Mouse (Mus musculus) hindlimb bud, embryonic 11.5 days (tissue): ENCODE results near the gene Gm43951.
A peak's percentile ranks its signal among the peaks of the same experiment; 100 is the strongest.

Source experiments
- DNase-seq: peaks from one replicate; pipeline ENCODE4 v3.0.0-alpha.2; 2012; ENCODE audit warnings: low read depth, low spot score; ENCODE audit errors: extremely low spot score

The Gm43951 gene

GRCm38 (mm10) chr11:72206341-72207203, at the start of gene Gm43951:
TSS of gene Gm43951 (minus strand) at chr11:72206840.
- no peak for DNase-seq

- no peak for DNase-seq
These were observed 49.8 kb upstream of the Gm43951 start for GRCm38 (mm10) chr11:72256441-72256840.

- no peak for DNase-seq
These were observed 49.0 kb upstream of the Gm43951 start for GRCm38 (mm10) chr11:72255629-72256028.

GRCm38 (mm10) chr11:72245196-72245753, 38.6 kb upstream of the Gm43951 start:
- DNase-seq, result no peak

GRCm38 (mm10) chr11:72240062-72240860, 33.6 kb upstream of the Gm43951 start:
- DNase-seq, result no peak

- no peak for DNase-seq
These were observed 27.4 kb upstream of the Gm43951 start for GRCm38 (mm10) chr11:72234013-72234412.

- DNase-seq, result no peak
These were observed 26.4 kb upstream of the Gm43951 start for GRCm38 (mm10) chr11:72232991-72233390.

GRCm38 (mm10) chr11:72232068-72232467, 25.4 kb upstream of the Gm43951 start:
- no peak for DNase-seq

- DNase-seq, result no peak
These were observed 21.9 kb upstream of the Gm43951 start for GRCm38 (mm10) chr11:72228513-72228912.

- no peak for DNase-seq
These were observed 20.3 kb upstream of the Gm43951 start for GRCm38 (mm10) chr11:72226901-72227300.

- DNase-seq, result no peak
These were observed 19.6 kb upstream of the Gm43951 start for GRCm38 (mm10) chr11:72226020-72226791.

- peak; percentile 47 for DNase-seq
These were observed 18.2 kb upstream of the Gm43951 start for GRCm38 (mm10) chr11:72224865-72225264.

- no peak for DNase-seq
These were observed 16.8 kb upstream of the Gm43951 start for GRCm38 (mm10) chr11:72223414-72223813.

- DNase-seq, result peak; percentile 44
These were observed 14.6 kb upstream of the Gm43951 start for GRCm38 (mm10) chr11:72221278-72221677.

GRCm38 (mm10) chr11:72217116-72217515, 10.5 kb upstream of the Gm43951 start:
- DNase-seq, result no peak

GRCm38 (mm10) chr11:72215410-72215797, 8.8 kb upstream of the Gm43951 start, which contains the start of gene Med31:
TSS of gene Med31 (minus strand) at chr11:72215592.
- DNase-seq, result no peak

- peak; percentile 92 for DNase-seq
These were observed 8.2 kb upstream of the Gm43951 start for GRCm38 (mm10) chr11:72214591-72215409.

- no peak for DNase-seq
These were observed 1.3 kb upstream of the Gm43951 start for GRCm38 (mm10) chr11:72207834-72208377.

- peak; percentile 70 for DNase-seq
These were observed 679 bp upstream of the Gm43951 start, which contains the start of the genes 4933427D14Rik and Txndc17 for GRCm38 (mm10) chr11:72207204-72207833. TSS of gene 4933427D14Rik (minus strand) at chr11:72207459. TSS of gene Txndc17 (plus strand) at chr11:72207547.
